ENCODE assay signal across 8 mouse cellular contexts in the genomic region with DNA sequence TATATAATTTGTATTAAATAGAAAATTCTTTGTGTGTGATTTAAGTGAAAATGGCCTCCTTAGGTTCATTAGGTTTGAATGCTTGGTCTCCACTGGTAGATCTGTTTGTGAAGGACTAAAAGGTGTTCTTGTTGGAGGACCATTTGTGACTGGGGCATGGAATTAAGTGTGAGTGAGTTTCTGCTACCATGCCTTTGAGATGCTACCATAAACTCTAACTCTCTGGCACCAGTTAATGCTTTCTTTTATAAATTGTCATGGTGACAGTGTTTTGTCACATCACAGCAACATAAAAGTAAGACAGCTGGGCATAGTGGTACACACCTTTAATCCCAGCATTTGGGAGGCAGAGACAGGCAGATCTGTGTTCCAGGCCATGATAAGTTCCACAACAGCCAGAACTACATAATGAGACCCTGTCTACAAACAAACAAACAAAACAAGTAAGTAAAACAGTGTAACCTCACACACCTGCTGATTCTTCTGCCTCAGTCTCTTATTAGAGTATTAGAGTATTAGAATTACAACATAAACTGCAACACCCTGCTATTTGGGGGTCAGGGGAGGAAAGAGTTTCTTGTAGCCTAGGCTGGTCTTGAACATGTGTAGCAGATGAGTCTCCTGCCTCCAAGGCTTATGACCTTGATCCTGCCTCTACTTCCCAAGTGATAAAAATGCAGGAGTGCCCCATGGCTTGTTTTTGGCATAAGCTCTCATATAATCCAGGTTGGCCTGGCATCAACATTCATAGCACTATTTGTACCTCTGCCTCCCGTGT. TPM values are rescaled to one million over a fixed set of nuclear protein-coding genes. Genes with fewer than 3 reads are reported as not detected.
DNase-seq lines count a peak whose midpoint lies in the region; ATAC-seq and TF ChIP-seq lines count a peak whose summit lies in the region.

No protein-coding gene starts in this region.

- H3K9ac ChIP-seq in limb, embryonic 15.5 days, result no peak overlapping the region
- H3K9ac ChIP-seq in stomach, postnatal 0 days (ENCODE audit: low read length), result no peak overlapping the region

- TF ChIP-seq CTCF in stomach, postnatal 0 days (IDR thresholded peaks at IDR 0.05; ENCODE audit: low read depth), result no peak

- H3K36me3 ChIP-seq in heart, embryonic 10.5 days, result no peaks in the 10 kb centered on the region
- no peaks in the 10 kb centered on the region for H3K36me3 ChIP-seq in limb, embryonic 15.5 days
- no peaks in the 10 kb centered on the region for H3K36me3 ChIP-seq in stomach, postnatal 0 days (ENCODE audit: control insufficient read depth, insufficient read depth, low read length)

- H3K4me1 ChIP-seq in heart, embryonic 10.5 days, result no peaks in the 10 kb centered on the region
- H3K4me1 ChIP-seq in limb, embryonic 15.5 days, result 0 out of 2 replicates have a peak, but pooled peaks cover 2% of the 10 kb centered on the region
- no peaks in the 10 kb centered on the region for H3K4me1 ChIP-seq in stomach, postnatal 0 days (replicated peaks; ENCODE audit: control insufficient read depth, insufficient read depth)

- no peak overlapping the region for H3K27ac ChIP-seq in heart, embryonic 10.5 days
- H3K27ac ChIP-seq in limb, embryonic 15.5 days, result peak overlapping the region; percentile 69
- peak overlapping the region; percentile 35; the same call in 1 of the 2 replicates for H3K27ac ChIP-seq in stomach, postnatal 0 days (replicated peaks)

- no peaks in the 10 kb centered on the region for H3K9me3 ChIP-seq in heart, embryonic 10.5 days
- H3K9me3 ChIP-seq in limb, embryonic 15.5 days, result no peaks in the 10 kb centered on the region
- H3K9me3 ChIP-seq in stomach, postnatal 0 days (ENCODE audit: control insufficient read depth, low read length), result no peaks in the 10 kb centered on the region

- no peak for ATAC-seq in limb, embryonic 15.5 days (ENCODE audit: insufficient number of reproducible peaks, low FRiP score, low TSS enrichment, low read depth)
- no peak for ATAC-seq in stomach, postnatal 0 days (ENCODE audit: low FRiP score, low TSS enrichment)

- H3K4me3 ChIP-seq in heart, embryonic 10.5 days, result no peak overlapping the region
- no peak overlapping the region for H3K4me3 ChIP-seq in limb, embryonic 15.5 days
- H3K4me3 ChIP-seq in stomach, postnatal 0 days (ENCODE audit: low read depth, low read length), result no peak overlapping the region

- TF ChIP-seq EP300 in stomach, postnatal 0 days (optimal IDR thresholded peaks at IDR 0.05), result no peak

- no peaks in the 10 kb centered on the region for H3K27me3 ChIP-seq in heart, embryonic 10.5 days (ENCODE audit: insufficient read depth, poor library complexity, severe bottlenecking)
- no peaks in the 10 kb centered on the region for H3K27me3 ChIP-seq in limb, embryonic 15.5 days
- H3K27me3 ChIP-seq in stomach, postnatal 0 days (ENCODE audit: control insufficient read depth, insufficient read depth, low read length), result no peaks in the 10 kb centered on the region

- intact Hi-C loops in heart, postnatal 14 days (cut with DNase I), result loop anchor here (2.0 to 5.0 kb wide), 3 partner anchors 15 to 75 kb away; no protein-coding TSS in a partner anchor

- 67% methylated on average over 1 of the region's 1 CpGs for WGBS in heart, embryonic 10.5 days
- WGBS in limb, embryonic 15.5 days, result 32% methylated on average over 1 of the region's 1 CpGs
- WGBS in stomach, postnatal 0 days, result 47% methylated on average over 1 of the region's 1 CpGs

- peak; percentile 74 for DNase-seq in heart, embryonic 10.5 days (ENCODE audit: low spot score)
- DNase-seq in heart, postnatal 14 days, result no peak
- DNase-seq in thymus, postnatal 0 days (ENCODE audit: low spot score), result peak; percentile 15
- no peak for DNase-seq in thymus, postnatal 10 days (ENCODE audit: low spot score in 2 of 2)
- no peak for DNase-seq in stomach, postnatal 0 days (ENCODE audit: low spot score)
- no peak for DNase-seq in urinary bladder, adult 2 months (ENCODE audit: low spot score)
- DNase-seq in yolk sac, embryonic 10.5 days (ENCODE audit: low spot score), result no peak

- H3K4me2 ChIP-seq in limb, embryonic 15.5 days, result no peak overlapping the region
- H3K4me2 ChIP-seq in stomach, postnatal 0 days (replicated peaks; ENCODE audit: low read depth), result no peak overlapping the region

RNA-seq across cellular contexts. Expression of a gene that starts 22.6 kb away (rescaled TPM):
- 0.22 and 0.31 TPM in 2 replicates for polyA plus RNA-seq in heart, embryonic 10.5 days (2016; fragmentation: Nextera tagmentation; extraction: Ambion mirVana)
- under 1 TPM; 0.27 to 0.41 TPM for total RNA-seq in heart, postnatal 14 days (2021)
- 0.53 and 0.62 TPM in 2 replicates for polyA plus RNA-seq in thymus, postnatal 0 days (2015; fragmentation: Nextera tagmentation; extraction: Ambion mirVana)
- polyA plus RNA-seq in limb, embryonic 15.5 days (2015; fragmentation: Nextera tagmentation; extraction: Ambion mirVana), result 0.82 and 2.1 TPM in 2 replicates
- 0.98 and 1.6 TPM in 2 replicates for polyA plus RNA-seq in stomach, postnatal 0 days (2015; fragmentation: Nextera tagmentation; extraction: Ambion mirVana)
- polyA plus RNA-seq in urinary bladder, adult 2 months (2012; rRNA removed), result 0.93 and 2.8 TPM in 2 replicates

RNA-seq across cellular contexts. Expression of a gene that starts 22.7 kb away (rescaled TPM):
- 11.2 and 12.1 TPM in 2 replicates for polyA plus RNA-seq in heart, embryonic 10.5 days (2016; fragmentation: Nextera tagmentation; extraction: Ambion mirVana)
- total RNA-seq in heart, postnatal 14 days (2021), result 1 to 10 TPM; 2.5 to 2.7 TPM
- 6.8 and 6.9 TPM in 2 replicates for polyA plus RNA-seq in thymus, postnatal 0 days (2015; fragmentation: Nextera tagmentation; extraction: Ambion mirVana)
- polyA plus RNA-seq in limb, embryonic 15.5 days (2015; fragmentation: Nextera tagmentation; extraction: Ambion mirVana), result 7.6 and 7.8 TPM in 2 replicates
- polyA plus RNA-seq in stomach, postnatal 0 days (2015; fragmentation: Nextera tagmentation; extraction: Ambion mirVana), result 1.7 and 1.8 TPM in 2 replicates
- polyA plus RNA-seq in urinary bladder, adult 2 months (2012; rRNA removed), result 1.0 and 1.2 TPM in 2 replicates

Comparison
In these comparisons a context has a peak if more than half of its experiments do, and no peak if none do; other contexts are left out.
1. DNase-seq: peak in heart, embryonic 10.5 days (single experiment) and thymus, postnatal 0 days (single experiment); none in heart, postnatal 14 days (0 of 2), thymus, postnatal 10 days (0 of 2), stomach, postnatal 0 days (single experiment), urinary bladder, adult 2 months (single experiment) and yolk sac, embryonic 10.5 days (single experiment).